Mouse (Mus musculus) adrenal gland, adult 2 months (tissue): ENCODE data around the gene Hnrnpa1. TPM values are rescaled to one million over a fixed set of nuclear protein-coding genes. Genes with fewer than 3 reads are reported as not detected.
"Not testable (repeated sequence)": the region's sequence is repeated elsewhere in the genome, so short reads cannot be mapped to it uniquely, and the experiment has no call there.

Experiments used
- DNase-seq: peaks from one replicate; pipeline ENCODE4 v3.0.0; 2021
- polyA plus RNA-seq: library from polyadenylated mRNA; depleted of rRNA; stranded (reverse); fragments of >200 nt; gene quantifications from 2 replicates; pipeline ENCODE4 v1.2.3, GENCODE M21; 2012
- total RNA-seq, 2 experiments: library from RNA; stranded (reverse); gene quantifications; 2 replicates each; pipeline ENCODE4 v1.2.3; 2021

Hnrnpa1 gene
- total and polyA plus RNA-seq, 3 experiments: 8.1 to 208 (median 140) TPM

DNA sequence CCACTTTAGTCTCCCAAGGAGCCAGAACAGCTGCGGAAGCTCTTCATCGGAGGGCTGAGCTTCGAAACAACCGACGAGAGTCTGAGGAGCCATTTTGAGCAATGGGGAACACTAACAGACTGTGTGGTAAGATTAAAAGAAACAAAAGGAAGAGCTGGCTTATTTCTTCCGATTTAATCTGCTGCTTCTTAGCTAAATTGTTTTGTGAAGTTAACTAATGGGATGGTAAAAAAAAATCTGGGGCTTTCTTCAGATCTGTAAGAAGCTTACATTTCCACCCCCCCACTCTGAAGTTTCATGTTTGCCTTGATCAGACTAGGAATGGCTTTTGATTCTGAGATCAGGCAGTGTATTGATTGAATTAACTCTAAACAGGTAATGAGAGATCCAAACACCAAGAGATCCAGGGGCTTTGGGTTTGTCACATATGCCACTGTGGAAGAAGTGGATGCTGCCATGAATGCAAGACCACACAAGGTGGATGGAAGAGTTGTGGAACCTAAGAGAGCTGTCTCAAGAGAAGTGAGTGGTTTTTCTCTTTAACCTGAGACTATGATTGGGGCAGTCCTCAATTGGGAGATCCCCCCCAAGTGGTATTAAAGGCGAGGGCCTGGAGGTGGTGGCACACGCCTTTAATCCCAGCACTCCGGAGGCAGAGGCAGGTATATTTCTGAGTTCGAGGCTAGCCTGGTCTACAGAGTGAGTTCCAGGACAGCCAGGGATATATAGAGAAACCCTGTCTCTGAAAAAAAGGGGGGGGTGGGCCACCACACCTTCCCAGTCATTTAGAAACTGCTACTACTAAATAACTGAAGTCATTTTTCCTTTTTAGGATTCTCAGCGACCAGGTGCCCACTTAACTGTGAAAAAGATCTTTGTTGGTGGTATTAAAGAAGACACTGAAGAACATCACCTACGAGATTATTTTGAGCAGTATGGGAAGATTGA is 1.1 kb downstream of the Hnrnpa1 start:
- not testable (repeated sequence) for DNase-seq

GRCm38 (mm10) chr15:103242885-103243284 is 2.7 kb downstream of the Hnrnpa1 start:
- DNase-seq: no peak

DNA sequence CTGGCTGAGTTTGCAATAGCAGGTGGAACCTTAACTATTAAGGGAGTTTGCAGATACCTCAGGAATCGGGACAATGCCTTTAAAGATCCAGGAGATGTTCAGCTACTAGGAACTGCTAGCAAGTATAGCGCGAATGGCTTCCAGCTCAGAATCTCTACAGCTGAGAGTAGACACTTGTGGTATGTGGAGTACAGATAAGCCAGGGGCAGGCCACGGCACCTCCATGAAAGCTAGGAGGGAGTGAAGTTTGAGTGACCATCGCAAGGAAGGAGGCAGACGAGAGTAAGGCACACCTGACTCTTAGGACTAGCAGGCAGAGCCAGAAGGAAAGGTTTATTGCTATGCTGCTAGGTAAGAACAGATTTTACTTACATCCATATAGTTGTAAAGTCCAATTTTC is 5.4 kb downstream of the Hnrnpa1 start:
- DNase-seq: no peak

- DNase-seq: no peak
Measured at GRCm38 (mm10) chr15:103247078-103247781, 7.0 kb downstream of the Hnrnpa1 start.

DNA sequence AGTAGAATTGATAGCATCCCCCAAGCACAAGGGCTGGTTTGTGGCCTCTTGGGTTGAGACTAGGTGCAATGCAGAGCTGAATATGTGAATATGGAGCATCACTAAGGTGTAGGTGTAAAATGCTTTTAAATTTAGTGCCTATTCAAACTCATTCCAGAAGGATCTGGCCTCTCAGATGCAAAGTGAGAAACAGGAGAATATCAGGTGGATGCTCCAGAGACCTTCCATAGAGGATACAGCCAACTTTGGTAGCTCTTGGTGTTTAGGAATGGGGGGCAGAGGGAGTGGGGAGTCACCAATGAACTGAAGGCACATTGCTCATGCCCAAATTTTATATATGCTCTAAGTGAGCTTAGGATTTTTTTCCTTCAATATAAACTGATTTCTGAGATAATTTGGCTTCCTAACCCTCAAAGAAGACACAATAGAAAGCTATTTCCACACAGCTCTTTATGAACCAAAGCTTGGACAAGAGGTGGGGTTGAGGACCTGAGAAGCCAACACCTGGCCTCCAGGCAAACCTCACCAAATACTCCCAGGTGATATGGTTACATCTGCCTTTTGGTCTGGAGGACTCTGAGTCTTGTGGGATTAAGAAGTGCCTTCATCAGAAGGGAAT is 7.7 kb downstream of the Hnrnpa1 start:
- DNase-seq: no peak

DNA sequence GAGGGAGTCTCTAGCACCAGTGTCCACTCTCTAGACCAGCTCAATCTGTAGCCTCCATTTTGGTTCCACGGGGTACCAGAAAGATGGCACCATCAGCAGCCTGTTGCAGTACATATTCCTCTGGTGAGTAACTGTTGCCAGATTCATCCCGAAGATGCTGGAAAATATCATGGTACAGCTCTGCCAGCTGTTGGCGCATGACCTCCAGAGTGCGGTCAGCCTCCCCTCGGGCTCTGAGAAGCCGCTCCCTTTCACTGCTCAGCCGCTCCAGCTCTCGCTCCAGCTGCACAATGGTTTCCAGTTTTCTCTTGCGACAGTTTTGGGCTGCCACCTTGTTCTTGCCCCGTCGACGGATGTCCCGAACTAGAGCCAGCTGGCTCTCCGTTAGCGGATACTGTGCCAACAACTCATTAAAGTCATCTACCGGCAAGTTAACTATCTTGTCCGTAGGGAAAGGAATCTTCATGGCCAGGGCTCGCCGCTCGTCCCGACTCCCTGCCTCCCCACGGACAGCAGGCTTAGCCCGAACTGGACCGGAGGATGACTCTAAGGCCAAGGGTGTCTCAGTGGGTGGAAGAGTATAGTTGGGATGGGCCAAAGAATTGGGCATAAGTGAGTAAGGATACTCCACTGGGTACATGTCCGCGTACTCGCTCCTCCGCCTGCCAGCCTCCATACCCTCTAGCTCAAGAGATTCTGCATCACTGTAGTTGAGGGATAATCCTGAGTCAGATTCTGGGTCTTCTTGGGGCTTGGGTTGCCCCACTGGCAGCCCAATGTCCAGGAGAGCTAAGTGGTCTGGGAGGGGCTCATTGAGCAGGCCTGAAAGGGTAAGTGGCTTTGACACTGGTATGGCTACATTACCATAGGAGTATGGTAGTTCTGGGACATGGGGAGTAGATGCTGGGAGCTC is 8.4 kb downstream of the Hnrnpa1 start:
- DNase-seq: peak; percentile 40

DNA sequence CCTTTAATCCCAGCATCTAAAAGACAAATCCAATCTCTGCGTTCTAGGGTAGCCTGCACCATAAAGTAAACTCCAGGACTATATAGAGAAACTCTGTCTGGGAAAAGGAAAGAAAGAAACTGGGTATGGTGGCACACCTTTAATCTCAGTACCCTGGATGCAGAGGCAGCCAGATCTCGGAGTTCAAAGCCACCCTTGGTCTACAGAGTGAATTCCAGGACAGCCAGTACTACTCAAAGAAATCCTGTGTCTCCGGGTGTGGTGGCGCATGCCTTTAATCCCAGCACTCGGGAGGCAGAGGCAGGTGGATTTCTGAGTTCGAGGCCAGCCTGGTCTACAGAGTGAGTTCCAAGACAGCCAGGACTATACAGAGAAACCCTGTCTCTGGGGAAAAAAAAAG is 9.3 kb downstream of the Hnrnpa1 start:
- DNase-seq: not testable (repeated sequence)

DNA sequence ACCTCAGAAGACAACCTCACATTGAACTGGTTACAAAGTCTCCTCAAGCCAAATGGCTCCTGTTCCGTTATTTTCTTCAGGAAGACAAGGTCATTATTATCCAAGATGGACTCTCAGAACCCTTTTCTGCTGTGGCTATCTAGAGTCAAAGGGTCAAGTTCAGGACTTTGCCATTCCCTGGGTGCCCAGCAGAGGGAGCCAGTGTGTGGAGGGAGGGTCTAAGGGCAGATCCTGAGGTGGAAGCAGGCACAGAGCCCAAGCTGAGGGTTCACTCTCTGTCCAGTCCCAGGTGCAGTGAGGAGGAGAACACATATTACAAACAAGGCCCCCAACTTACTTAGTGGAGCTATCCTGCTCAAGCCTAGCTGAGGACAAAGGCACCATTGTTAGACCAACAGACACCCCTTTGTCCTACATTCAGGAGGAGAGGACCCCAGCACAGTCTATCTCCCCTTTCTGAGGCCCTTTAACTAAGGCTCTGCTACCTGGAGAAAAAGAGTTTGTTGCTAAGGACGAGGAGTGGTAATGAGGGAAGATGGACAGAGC is 10.0 kb downstream of the Hnrnpa1 start:
- peak; percentile 83 for DNase-seq

DNA sequence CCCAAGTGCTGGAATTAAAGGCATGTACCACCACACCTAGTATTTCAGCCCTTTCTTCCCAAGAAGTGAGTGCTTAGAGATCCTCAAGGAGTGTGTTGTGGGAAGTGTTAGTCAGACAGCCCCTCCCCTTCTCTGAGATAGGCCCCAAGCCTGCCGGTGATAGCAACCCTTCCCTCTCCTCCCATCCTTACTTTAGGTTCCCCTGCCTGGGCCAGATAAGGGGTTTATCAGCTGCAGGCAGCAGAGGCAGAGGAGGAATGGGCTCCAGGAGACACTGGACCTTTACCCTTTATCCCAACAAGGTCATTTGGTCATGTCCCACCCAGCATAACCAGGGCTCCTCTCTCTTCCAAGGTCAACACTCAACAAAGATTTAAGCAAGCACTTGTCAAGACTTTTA is 11.4 kb downstream of the Hnrnpa1 start:
- DNase-seq: no peak

DNA sequence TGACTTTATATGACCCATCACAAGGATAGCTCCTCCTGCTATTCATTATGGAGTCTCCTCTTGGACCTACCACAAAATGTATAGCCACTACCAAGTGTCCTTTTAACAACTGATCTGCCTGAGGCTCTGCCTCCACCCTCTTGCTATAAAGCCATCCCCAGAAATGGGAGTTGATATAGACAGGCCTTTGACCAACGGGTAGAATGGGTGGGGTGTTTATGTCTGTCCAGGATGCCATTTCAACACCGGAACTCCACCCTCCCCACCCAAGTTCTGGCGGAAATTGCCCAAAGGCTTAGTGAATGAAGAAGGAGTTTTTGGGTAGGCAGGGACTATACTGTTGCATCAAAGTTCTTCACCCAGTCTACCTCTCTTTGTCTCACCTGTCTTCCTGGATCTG is 12.4 kb downstream of the Hnrnpa1 start:
- DNase-seq: no peak

- no peak for DNase-seq
Measured at GRCm38 (mm10) chr15:103253352-103253751, 13.1 kb downstream of the Hnrnpa1 start.

DNA sequence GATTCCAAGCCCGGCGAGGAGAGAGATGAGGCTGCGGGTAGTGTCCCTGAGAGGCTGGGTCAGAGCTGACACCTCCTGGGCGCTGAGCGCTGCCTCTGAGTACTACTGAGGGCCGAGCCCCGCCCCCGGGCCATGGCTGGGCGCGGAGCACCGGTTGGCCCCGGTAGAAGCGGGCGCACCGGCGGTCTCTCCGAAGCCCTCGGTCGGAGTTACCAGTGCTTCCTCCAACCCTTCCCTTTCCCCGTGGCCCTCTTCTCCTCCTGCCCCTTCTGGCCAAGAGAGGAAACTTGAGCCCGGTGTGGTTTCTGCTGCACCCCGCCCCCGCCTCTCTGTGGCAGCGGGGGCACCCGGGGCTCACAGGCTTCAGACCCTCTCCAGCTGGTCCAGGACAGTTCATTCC is 14.9 kb downstream of the Hnrnpa1 start:
- DNase-seq: peak; percentile 54

DNA sequence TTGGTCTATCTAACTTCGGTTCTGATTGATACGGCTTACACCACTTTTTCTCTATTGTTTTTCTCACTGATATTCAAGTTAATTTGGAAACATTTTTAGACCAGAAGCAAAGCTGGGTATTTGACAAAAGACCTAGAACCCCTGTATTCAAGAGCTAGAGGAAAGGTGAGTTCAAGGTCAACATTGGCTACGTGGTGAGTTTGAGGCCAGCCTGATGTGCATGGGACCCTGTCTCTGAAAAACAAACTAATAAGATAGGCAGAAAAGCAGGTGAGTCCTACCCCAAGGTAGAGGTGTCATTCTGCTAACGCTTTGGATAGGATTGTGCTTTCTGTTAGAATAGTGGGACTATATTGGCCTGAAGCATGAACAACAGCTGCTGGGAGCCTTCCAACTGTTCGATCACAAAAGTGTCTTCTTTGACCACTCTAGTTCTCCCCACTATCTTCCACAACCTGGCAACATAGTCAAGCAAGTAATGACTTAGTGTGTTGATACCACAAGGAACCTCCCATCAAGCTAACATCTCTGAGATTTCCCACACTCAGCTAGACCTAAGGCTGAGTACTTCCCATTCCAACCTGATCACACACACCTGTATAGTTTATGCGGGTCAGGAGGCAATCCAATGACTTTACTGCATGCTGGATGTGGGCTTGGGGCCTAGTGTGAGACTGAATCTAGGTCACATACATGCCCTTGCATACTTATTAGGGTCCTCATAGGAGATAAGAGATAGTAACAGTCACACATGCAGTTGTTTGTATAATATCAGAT is 16.2 kb downstream of the Hnrnpa1 start:
- DNase-seq: no peak

- peak; percentile 91 for DNase-seq
Measured at GRCm38 (mm10) chr15:103257790-103258728, 17.8 kb downstream of the Hnrnpa1 start, which contains the start of gene Nfe2. Gene Nfe2 (minus strand): TSS chr15:103258403.

DNA sequence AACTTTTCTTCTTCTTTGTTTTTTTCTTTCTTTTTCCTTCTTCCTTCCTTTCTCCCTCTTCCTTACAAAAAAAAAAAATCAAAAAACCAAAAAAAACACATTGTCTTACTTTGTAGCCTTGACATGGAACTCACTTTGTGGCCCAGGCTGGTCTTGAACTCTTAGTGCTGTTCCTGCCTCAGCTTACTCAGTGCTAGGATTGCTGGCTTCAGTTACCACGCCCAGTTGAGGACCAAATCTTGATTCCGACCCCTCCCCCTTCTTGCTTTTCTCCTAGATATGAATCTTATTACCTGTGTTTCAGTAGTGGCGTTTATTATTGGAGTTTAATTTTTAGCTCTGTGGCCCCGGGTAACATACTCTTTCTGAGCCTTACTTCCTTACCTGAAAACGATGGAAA is 18.9 kb downstream of the Hnrnpa1 start:
- DNase-seq: no peak

DNA sequence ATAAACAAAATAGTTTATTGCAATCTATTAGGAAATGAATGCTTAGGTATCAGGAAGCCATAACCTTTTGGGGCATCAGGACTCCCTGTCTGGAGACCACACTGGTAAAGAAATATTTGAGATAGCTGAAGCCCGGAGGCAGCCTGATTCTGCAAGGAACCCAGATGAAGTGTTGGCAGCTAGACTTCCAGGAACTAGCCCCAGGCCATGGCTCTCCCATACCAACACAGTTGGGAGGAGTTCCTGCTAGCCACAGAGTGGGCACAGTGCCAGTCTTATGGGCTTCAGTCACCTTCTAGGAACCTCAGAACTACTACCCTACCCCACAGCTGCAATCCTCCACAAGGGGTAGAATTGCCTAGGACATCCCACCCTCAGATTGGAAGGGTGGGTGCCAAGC is 19.8 kb downstream of the Hnrnpa1 start:
- DNase-seq: no peak

DNA sequence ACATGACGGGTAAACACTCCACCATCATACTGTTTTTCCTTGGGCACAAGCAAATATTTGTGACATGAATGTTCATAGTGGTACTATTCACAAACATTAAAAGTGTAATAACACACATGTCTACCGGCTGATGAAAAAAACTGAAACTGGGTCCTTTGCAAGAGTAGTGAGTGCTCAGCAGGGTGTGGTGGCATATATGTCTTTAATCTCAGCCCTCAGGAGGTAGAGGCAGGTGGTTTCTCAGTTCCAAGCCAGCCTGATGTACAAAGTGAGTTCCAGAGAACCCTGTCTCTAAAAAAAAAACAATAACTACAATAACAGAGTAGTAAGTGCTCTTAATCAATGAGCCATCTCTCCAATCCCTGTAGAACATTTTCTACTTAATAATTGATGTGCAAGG is 24.6 kb downstream of the Hnrnpa1 start:
- no peak for DNase-seq

- no peak for DNase-seq
Measured at GRCm38 (mm10) chr15:103268903-103269302, 28.7 kb downstream of the Hnrnpa1 start.
